Mouse (Mus musculus): ENCODE measurements around the gene Abhd14a. TPM values are rescaled to one million over a fixed set of nuclear protein-coding genes. Genes with fewer than 3 reads are reported as not detected.

Gene Abhd14a
- total and polyA plus RNA-seq, 2 experiments from 2014 or later: 69.8 to 72.3 TPM

DNA sequence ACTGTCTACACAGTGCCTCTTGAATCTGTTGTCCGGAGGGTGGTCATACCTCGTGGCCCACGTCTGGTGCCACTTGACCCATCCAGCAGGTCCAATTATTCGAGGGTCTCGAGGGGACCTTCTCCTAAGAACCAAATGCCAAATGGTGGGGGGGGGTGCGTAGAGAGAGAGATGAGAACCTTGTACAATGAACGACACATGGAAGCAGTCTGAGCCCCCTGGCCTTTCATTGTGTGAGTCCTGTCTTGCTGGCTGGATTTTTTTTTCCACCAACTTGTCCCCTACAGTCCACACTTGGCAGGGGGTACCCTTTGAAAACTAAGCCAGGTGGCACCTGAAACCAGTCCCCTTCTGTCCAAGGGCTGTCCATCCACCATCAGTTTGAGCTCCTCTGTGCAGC is 20.3 kb upstream of the Abhd14a start:
- Histone ChIP-seq H3K4me1 (ENCODE audit: insufficient read depth, low read length) (no peaks in the 10 kb centered on the region; the same call in 1 of the 2 replicates), H3K4me2 (ENCODE audit: low read depth, low read length, poor library complexity, severe bottlenecking) (no peak overlapping the region), H3K4me3 (ENCODE audit: low read depth, low read length) (no peak overlapping the region), H3K27me3 (ENCODE audit: insufficient read depth, low read length) (no peaks in the 10 kb centered on the region), H3K36me3 (ENCODE audit: insufficient read depth, low read length) (peaks cover 11% of the 10 kb centered on the region; the same call in 1 of the 2 replicates), H3K27ac (ENCODE audit: low read depth, low read length) (no peak overlapping the region), H3K9ac (replicated peaks; ENCODE audit: low read length, poor library complexity, severe bottlenecking) (no peak overlapping the region), H3K9me3 (ENCODE audit: low read length) (no peaks in the 10 kb centered on the region)
- no peak for DNase-seq (ENCODE audit: low spot score)
- ATAC-seq (ENCODE audit: low FRiP score): no peak
- WGBS: 87% methylated on average over 7 of the region's 7 CpGs
- no peak for TF ChIP-seq CTCF (IDR thresholded peaks at IDR 0.05)

DNA sequence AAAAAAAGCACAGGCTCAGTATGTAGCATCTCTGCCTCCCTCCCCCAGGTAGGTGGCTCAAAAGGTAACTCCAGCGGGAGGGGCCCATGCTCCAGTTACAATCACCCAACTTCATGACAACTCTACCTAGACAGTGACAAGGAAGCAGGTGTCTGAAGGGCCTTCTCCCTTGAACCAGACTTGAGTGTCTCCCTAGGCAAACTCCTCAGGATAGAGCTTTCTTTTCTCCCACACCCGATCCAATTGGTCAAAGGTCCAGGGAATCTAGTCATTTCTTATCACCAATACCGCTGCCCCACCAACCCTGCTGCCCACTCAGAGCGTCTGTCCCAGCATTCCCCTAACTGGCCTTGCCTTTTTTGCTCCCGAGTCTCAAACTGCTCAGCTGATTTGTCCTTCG is 19.2 kb upstream of the Abhd14a start:
- no peak overlapping the region for H3K9ac ChIP-seq (replicated peaks; ENCODE audit: low read length, poor library complexity, severe bottlenecking)
- WGBS: 92% methylated on average over 6 of the region's 6 CpGs
- no peak for TF ChIP-seq CTCF (IDR thresholded peaks at IDR 0.05)
- no peaks in the 10 kb centered on the region for H3K9me3 ChIP-seq (ENCODE audit: low read length)
- H3K4me2 ChIP-seq (ENCODE audit: low read depth, low read length, poor library complexity, severe bottlenecking): no peak overlapping the region
- no peak overlapping the region for H3K4me3 ChIP-seq (ENCODE audit: low read depth, low read length)
- H3K4me1 ChIP-seq (ENCODE audit: insufficient read depth, low read length): no peaks in the 10 kb centered on the region; the same call in 1 of the 2 replicates
- H3K27me3 ChIP-seq (ENCODE audit: insufficient read depth, low read length): no peaks in the 10 kb centered on the region
- peaks cover 20% of the 10 kb centered on the region for H3K36me3 ChIP-seq (ENCODE audit: insufficient read depth, low read length)
- H3K27ac ChIP-seq (ENCODE audit: low read depth, low read length): no peak overlapping the region
- ATAC-seq (ENCODE audit: low FRiP score): no peak
- DNase-seq (ENCODE audit: low spot score): no peak

DNA sequence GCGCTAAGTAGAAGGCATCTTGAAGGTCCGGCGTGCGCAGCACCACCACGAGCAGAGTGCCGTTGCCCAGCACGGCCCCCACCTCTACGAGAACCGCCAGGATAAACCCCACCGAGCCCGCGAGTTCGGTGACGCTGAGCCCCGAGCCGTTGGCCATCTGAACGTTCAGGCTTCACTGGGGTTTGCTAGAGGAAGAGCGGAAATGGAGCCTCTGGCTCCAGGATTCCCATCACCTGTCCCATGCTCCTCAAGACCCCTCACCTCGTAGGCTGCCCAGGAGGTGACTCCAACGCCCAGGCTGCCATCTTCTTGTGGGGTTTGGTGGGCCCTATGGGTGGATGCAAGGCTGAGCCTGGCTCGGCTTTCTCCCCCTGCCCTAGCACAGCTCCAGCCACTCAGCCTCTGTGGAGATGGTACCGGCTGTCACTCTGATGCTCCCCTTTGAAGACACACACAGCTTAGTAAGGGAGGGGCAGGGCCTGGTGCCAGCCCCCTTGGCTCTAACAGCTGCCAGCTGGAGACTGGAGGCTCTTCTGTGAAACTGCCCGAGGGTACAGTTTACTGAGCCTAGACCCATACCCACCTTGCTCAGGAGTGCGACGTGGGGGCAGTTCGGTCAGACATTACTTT is 18.2 kb upstream of the Abhd14a start, which contains the start of gene Gpr62:
Gene Gpr62, minus strand, starts transcription at position 368 of the 630 bp plus-strand sequence.
- H3K4me2 ChIP-seq (ENCODE audit: low read depth, low read length, poor library complexity, severe bottlenecking): peak within 1 kb of the TSS; percentile 94
- peak; percentile 88 for DNase-seq (ENCODE audit: low spot score)
- no peak for TF ChIP-seq CTCF (IDR thresholded peaks at IDR 0.05)
- H3K4me3 ChIP-seq (ENCODE audit: low read depth, low read length): peak within 1 kb of the TSS; percentile 52
- WGBS: 23% methylated on average over 26 of the region's 26 CpGs
- no peaks in the 10 kb centered on the region; the same call in 1 of the 2 replicates for H3K4me1 ChIP-seq (ENCODE audit: insufficient read depth, low read length)
- peak within 1 kb of the TSS; percentile 89 for H3K27ac ChIP-seq (ENCODE audit: low read depth, low read length)
- no peaks in the 10 kb centered on the region for H3K27me3 ChIP-seq (ENCODE audit: insufficient read depth, low read length)
- ATAC-seq (ENCODE audit: low FRiP score): peak; percentile 57
- H3K9me3 ChIP-seq (ENCODE audit: low read length): no peaks in the 10 kb centered on the region
- H3K36me3 ChIP-seq (ENCODE audit: insufficient read depth, low read length): peaks cover 27% of the 10 kb centered on the region
- peak within 1 kb of the TSS; percentile 89 for H3K9ac ChIP-seq (replicated peaks; ENCODE audit: low read length, poor library complexity, severe bottlenecking)

DNA sequence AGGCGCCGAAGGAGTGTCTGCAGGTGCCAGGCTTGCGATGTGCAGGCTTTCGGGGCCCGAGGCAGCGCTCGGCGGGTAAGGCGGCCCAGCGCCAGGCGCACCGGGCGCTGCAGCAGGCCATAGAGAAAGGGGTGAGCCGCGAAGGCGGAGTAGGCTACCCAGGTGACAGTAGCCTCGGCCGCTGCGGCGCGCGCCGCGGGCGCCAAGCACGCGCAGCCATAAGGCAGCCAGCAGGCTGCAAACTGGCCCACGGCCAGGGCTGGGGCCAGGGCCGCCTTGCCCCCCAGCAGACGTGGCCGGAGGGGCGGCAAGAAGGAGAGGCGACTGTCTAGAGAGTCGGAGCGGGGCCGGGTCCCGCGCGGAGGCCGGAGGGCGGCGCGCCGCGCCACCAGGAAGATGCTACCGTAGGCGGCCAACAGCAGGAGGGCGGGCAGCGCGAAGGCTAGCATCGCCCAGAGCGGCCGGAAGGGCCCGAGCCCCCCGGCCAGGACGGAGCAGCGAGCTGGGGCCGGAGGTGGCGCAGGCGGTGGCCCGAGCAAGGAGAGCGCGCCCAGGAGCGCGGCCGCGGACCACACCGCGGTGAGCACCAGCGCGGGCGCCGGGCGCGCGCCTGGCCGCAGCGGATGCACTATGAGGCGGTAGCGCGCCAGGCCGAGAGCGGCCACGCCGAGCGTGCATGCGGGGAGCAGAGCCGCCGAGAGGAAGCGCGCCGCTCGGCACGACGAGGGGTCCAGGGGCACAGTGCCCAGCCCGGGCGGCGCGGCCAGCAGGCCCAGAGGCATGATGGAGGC is 17.5 kb upstream of the Abhd14a start:
- peak overlapping the region; percentile 89 for H3K9ac ChIP-seq (replicated peaks; ENCODE audit: low read length, poor library complexity, severe bottlenecking)
- H3K27me3 ChIP-seq (ENCODE audit: insufficient read depth, low read length): no peaks in the 10 kb centered on the region
- TF ChIP-seq CTCF (IDR thresholded peaks at IDR 0.05): no peak
- ATAC-seq (ENCODE audit: low FRiP score) (peak; percentile 81), DNase-seq (ENCODE audit: low spot score) (peak; percentile 92)
- peaks cover 30% of the 10 kb centered on the region for H3K36me3 ChIP-seq (ENCODE audit: insufficient read depth, low read length)
- 2% methylated on average over 81 of the region's 99 CpGs for WGBS
- H3K4me2 ChIP-seq (ENCODE audit: low read depth, low read length, poor library complexity, severe bottlenecking): peak overlapping the region; percentile 94
- peak overlapping the region; percentile 52 for H3K4me3 ChIP-seq (ENCODE audit: low read depth, low read length)
- H3K9me3 ChIP-seq (ENCODE audit: low read length): no peaks in the 10 kb centered on the region
- H3K4me1 ChIP-seq (ENCODE audit: insufficient read depth, low read length): no peaks in the 10 kb centered on the region; the same call in 1 of the 2 replicates
- peak overlapping the region; percentile 89 for H3K27ac ChIP-seq (ENCODE audit: low read depth, low read length)

DNA sequence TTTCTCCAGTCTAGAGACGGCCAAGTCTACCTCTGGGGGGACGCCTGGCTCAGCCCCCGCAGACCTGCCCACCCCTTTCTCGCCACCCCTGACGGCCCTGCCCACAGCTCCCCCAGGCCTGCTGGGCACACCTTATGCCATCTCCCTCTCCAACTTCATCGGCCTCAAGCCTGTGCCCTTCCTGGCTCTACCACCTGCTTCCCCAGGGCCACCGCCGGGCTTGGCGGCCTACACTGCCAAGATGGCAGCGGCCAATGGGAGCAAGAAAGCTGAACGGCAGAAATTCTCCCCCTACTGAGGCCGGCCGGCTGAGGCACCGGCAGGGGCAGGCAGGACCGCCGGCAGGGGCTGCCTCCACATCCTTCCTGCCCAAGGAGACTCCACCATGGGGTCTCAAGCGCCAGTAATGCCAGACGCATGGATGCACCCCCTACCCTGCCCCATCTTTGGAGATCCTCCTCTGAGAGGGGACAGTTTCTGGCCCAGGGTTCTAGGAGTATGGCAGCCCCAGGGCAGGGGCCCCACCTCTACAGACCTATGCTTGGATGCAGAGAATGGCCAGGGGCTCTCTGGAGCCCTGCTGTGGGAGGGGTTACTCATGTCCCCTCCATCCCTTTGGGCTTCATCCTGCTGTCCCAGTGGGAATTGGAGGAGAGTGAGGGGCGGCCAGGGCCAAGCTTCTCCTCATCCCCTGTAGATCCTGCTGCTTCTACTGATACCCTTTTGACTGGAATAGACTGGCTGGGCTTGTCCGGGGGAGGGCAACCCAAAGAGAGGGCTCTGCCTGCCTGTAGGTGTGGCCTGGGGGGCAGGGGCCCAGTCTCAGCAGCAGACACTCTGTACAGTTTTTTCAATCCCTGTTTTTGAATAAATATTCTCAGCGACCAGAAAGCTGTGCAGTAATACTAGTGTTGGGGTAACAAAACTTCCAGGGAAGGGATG is 15.9 kb upstream of the Abhd14a start:
- no peaks in the 10 kb centered on the region for H3K27me3 ChIP-seq (ENCODE audit: insufficient read depth, low read length)
- H3K9ac ChIP-seq (replicated peaks; ENCODE audit: low read length, poor library complexity, severe bottlenecking): no peak overlapping the region
- WGBS: 81% methylated on average over 20 of the region's 21 CpGs
- no peak overlapping the region for H3K4me2 ChIP-seq (ENCODE audit: low read depth, low read length, poor library complexity, severe bottlenecking)
- TF ChIP-seq CTCF (IDR thresholded peaks at IDR 0.05): no peak
- H3K4me1 ChIP-seq (ENCODE audit: insufficient read depth, low read length): no peaks in the 10 kb centered on the region; the same call in 1 of the 2 replicates
- H3K36me3 ChIP-seq (ENCODE audit: insufficient read depth, low read length): peaks cover 33% of the 10 kb centered on the region
- no peak overlapping the region for H3K27ac ChIP-seq (ENCODE audit: low read depth, low read length)
- no peaks in the 10 kb centered on the region for H3K9me3 ChIP-seq (ENCODE audit: low read length)
- no peak for DNase-seq (ENCODE audit: low spot score)
- no peak for ATAC-seq (ENCODE audit: low FRiP score)
- no peak overlapping the region for H3K4me3 ChIP-seq (ENCODE audit: low read depth, low read length)
